Mouse (Mus musculus): Measurements from ENCODE around the gene Pdzrn3.

Gene Pdzrn3

DNA sequence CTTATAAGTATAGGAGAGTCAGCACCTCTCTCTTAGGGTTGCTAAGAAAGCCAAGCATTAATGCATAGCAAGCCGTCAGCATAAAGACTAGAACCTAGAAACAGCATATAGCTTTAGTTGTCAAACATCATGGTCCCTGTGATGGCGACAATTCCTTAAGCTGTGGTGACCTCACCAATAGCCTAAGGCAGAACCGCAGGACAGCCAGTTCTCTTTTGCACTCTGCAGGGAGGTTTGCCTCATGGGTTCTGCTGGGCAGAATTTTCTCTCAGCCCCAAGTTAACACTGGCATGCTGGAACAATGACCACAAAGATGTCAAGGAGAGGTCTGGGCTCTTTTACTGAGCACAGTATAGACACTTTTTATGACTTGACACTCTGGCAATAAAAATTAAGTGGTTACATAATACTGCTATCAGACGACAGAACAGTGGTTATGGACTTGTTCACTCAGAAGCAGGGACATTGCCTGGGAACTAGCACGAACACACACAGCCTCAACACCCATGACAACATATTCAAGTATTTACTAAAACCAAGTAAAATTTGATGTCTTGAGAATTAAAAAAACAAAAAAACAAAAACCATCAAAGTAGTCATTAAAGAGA, 90.0 kb downstream of the Pdzrn3 start:
- DNase-seq (ENCODE audit: low spot score), result no peak

DNA sequence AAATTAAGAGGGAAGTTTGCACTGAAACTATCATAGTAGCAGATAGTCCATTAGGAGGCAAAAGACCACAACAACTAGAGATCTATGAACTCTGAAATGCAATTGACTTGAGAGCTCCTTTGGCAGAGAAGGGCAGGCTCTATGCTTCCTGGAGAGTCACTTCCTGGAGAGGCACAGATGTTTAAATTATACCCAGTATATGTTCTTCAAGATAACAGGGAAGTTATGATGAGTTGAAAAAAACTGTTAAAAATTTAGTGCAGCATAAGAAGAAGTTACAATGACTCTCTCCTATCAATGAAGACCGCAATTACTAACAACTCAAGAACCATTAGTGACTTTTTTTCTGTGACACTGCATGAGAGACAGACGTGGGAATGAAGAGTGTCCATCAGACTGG, 90.6 kb downstream of the Pdzrn3 start:
- DNase-seq (ENCODE audit: low spot score), result no peak

DNA sequence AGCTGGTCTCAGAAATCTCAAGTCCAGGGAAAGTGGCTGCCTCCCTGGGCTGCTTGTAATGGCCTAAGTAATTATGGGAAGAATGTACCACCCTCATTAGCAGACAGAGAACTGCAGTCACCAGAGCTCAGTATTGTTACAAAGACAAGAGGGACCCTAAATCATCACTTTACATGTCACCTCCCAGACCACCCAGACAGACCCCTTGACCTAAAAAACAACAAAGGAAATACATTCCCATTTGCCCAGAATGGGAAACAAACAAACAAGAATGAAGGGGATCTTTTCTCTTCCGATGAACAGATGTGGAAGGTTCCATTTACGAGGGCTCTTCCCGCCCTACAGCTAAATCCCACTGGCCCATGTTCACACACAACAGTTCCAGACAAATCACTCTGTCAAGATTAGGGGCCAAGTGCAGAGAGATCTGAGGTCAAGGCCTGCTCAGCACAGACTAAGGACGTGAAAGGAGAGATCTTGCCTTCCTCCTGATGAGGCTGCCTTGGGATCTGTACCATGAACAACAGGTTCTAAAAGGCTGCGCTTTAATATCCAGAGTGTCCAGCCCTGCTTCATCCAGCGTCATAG, 93.2 kb downstream of the Pdzrn3 start:
- no peak for DNase-seq (ENCODE audit: low spot score)

DNA sequence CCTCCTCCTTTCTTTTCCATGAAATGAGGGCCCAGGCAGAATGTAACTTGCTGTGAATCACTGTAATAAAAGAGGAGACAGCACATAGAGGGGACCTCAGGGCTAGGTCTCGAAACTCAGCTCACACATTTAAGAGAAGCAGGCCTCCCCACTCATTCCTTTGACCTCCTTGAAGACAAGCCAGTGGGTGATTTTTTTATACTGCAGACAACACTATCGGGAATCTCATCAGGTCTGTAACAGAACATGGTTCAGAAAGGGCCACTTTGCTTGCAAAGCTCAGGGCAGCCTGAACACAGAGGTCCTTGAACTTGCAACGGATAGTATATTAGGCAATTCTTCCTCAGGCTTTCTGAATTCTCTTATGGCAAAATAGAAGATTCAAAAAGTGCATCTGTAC, 93.8 kb downstream of the Pdzrn3 start:
- no peak for DNase-seq (ENCODE audit: low spot score)

DNA sequence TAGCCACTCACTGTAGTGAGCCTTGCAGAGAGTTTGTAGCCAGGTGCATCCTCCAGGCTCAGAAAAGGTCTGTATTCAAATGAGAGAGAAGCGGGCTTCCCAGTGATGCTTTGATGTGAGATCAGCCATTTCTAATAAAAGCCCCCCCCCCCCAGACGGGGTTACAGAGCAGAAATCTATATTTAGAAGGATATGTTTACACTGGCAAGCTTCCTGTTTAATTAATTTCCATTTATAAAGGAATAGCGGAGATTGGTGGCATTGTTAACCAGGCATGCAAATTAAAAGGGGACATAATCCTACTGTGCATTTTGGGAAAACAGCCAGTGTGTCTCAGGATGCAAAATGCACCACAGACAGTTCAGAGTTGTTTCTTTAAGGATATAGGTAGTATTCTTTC, 96.1 kb downstream of the Pdzrn3 start:
- no peak for DNase-seq (ENCODE audit: low spot score)

DNA sequence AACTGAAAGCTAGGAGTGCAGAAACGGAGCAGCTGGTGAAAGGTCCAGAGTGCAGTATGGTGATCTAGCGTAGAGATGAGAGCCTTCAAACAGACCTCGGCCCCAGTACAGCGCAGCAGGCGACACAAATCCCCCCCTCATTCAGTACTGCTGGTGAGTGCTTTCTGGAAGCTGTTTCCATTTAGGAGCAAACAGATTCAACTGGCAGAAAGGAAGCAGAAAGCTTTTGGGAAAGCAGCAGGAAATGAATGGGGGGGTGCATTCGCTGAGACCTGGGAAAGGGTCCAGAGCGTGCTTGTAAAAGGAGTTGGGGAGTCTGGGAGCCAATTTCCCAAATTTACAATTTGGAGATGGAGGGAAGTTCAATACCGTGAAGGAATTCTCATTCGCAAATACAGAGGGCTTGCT, 96.9 kb downstream of the Pdzrn3 start:
- DNase-seq (ENCODE audit: low spot score), result no peak

DNA sequence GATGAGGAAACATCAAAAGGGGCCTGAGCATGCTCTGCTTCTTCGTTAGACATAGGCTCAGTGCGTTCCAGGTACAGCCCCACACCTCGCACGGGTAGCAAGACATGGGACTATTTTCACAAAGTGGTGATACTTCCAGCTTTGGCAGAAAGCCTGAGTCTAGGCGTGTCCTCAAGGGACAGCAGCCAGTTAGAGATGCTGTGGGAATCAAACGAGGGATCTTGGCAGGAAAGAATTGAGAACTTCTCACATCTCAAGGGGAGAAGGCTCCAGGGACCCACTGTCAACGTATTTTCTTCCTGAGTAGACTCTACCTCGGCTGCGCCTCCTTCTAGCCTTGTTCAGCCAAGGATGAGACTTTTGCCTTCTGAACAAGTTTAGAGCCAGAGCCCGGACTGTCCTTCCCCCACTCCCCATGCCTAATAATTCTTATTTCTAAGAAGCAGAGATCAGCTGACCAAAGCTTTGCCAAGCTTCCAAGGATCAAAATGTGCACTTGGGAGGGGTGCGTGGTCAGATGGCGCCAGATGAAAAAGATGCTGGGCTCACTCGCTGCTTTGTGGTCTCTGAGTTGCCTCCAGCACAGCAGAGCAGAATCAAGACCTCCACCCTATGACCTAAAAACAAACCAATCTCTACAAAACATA, 99.3 kb downstream of the Pdzrn3 start:
- DNase-seq (ENCODE audit: low spot score), result no peak

DNA sequence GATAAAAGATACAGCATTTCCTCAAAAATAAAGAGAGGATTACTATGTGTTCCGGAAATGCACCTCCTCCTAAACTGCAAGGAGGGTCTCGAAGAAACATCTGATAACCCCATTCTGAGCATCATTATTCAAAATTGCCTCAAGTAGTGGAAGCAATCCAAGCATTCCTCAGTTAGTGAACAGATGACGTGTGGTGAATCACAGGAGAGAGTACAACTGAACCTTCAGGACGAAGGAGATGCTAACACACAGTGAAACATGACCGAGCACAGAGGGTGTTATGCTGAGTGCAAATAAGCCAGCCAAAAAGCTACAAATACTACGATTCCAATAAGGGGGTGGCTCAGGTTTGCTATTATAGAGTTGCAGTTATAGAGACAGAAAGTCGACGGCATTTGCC, 101.4 kb downstream of the Pdzrn3 start:
- no peak for DNase-seq (ENCODE audit: low spot score)

DNA sequence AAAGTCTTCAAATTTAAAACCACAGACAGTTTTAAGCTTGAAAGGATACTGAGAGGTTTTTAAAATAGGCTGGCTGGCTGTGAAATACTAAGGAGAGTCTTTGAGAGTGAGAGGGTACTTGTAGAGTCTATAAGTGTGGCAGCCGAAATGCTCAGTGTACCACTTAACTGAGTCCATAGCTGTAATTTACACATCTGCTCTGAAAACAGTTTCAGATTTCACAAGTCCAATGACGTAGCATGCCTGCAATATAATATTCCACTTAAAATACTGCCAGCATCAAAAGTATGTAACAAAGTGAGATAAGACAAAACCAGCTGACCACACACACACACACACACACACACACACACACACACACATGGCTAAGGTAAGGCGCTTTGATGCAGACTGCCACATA, 101.9 kb downstream of the Pdzrn3 start:
- DNase-seq (ENCODE audit: low spot score), result no peak

DNA sequence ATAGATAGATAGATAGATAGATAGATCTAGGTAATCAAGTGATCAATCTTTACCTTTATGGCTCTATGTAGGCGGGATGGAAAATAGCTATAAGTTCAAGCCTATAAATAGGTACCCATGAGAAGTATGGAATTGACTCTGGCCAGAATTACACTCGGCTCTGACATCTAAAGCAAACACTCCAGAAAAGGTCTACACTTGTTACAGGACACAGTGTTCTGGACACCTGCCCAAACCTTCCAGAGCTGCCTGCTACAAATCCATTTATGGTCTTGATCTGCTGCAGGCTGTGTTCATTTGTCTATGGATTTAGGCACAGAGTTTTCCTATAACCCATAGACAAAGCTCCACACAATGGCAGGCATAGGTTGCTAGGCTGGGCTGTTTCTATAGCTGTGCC, 102.9 kb downstream of the Pdzrn3 start:
- DNase-seq (ENCODE audit: low spot score), result no peak

DNA sequence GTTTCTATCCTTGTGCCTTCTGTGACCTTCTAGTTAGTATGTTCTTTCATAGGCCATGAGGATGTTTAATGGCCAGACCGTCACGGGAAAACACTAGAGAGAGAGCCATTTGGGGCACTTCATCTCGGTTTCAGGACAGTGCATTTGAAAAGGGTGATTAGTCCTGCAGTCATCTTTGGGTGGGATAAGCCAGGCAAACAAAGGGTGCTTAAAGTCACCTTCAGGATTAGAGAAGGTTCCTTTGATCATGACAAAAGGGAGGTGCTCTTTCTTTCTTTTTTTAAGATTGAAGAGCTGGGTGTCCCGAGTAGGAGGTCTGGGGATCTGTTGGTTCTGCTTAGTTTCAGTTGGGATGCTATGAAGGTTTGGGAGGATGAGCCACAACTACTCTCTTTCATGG, 105.4 kb downstream of the Pdzrn3 start:
- no peak for DNase-seq (ENCODE audit: low spot score)

DNA sequence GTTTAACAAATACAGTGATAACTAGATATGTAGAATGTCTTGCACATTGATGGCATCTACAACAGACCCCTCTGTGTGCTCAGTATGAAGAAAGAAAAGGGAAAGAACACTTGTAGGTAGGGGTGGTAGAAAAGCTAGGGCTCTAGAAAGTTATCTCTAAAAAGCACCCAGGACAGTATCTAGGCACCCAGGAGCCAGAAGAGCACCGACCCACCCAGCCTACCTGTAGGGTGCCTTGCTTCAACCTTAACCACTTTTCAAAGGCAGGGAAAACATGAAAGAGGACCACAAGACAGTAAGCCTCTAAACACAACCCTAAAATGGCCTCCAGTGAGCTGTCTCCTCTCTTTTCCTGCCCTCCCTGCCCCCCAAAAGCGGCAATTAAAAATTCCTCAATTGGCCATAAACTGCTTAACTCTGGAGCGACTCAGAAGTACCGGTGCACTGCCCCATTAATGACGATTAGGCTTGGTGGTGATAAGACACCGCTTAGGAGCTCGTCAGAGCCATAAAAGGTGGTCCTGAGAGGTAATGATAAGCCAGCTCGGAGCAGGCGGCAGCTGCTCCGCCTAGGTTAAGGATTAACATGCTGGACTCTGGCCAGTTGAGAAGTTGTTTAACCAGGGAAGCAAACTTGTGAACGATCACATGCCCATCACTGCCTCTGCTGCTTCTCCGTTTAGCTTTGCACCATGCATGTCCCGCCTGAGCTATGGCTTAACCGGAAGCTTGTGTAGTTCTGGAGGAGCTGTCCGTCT, 106.1 kb downstream of the Pdzrn3 start:
- peak; percentile 70 for DNase-seq (ENCODE audit: low spot score)

DNA sequence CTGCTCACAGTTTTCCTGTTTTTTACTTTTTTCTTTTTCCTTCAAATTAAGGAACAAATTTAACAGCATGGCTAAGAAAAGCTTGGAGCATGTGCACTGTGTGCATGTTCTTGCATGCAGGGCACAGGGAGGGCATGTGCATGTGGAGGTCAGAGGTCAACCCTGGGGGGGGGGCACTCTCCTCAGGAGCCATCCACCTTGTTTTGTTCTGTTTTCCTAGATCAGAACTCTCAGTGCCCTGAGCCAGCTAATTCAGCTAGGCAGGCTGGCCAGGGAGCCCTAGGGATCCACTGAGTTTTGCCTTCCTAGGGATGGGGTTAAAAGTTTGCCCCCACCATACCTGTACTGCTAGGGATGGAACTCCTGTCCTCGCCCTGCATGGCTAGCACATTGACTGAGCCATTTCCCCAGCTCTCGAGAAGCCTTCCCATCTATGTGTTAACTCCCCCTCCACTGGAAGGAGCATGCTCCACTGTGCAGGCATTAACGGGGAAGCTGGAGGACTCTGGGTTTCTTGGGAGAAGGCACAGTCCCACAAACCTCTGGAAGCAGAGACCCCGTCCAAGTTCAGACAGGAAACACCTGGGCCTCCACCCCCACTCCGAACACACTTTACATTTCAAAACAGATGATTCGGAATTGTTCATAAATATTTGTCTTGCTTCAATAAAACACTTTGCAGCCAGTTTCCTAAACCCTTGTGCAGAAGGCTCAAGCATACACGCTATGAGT, 107.4 kb downstream of the Pdzrn3 start:
- no peak for DNase-seq (ENCODE audit: low spot score)

DNA sequence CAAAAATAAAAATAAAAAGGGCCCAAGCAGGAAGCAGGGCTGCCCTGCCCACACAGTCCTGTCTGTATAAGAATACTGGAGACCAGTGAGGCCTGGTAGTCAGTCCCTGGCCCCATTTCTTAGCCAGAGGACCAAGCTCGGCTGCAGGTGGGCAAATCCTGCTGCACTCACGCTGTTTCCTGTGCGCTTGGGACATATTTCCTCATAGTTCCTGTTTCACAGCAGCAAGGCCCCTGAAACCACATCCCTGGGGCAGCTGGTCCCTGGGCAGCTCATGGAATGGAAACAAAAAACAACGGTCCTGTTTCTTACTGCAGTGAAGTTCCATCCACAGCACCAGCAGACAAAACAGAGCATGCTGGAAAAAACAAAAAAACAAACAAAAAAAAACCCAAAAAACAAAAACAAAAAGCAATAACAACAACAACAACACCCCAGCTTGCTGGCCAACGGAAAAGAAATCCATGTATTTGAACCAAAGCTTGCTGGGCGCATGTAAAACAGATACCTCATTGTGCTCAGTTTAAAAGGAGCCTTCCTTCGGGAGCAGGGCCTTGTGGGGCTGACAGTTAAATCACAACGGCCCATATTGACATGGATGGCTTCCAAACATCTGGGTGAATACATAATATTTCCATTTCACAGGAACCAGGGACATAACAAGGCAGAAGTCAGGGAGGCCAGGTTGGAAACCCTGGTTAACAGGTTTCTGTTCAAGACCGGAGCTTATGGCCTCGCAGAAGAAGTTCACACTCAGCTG, 108.2 kb downstream of the Pdzrn3 start:
- no peak for DNase-seq (ENCODE audit: low spot score)

DNA sequence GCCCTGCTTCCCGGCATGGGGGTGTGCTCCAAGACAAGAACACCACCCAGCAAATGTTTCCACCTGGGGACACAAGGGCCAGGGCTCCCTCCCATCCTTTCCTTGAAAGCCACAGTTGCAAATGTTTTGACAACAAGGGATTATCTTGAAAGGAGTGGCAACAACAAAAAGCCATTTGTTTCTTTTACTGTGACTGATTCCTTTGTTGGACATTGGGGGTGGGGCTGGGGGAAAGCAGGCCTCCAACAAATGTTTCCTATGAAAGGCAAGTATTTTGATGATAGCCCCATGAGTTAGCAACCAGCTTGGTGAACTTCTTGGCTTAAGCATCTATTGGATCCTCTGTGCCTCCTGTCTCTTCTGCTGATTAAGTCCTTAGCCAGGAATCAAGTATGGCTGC, 109.4 kb downstream of the Pdzrn3 start:
- no peak for DNase-seq (ENCODE audit: low spot score)

DNA sequence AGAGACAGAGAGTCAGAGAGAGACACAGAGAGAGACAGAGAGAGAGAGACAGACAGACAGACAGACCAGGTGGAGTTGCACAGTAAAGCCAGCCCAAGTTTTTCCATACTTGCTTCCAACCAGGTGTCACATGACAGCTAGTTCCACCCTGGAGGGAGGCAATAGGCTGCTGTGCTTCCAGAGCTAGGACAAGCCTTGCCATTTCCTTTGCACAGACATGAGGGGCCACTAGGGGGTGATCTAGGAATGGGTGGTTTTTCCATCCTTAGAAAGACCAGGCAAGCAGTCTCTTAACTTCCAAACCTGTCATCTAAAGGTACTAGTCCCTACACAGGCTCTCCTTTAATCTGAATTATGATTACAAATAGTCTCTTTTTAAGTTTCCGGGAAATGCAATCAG, 110.9 kb downstream of the Pdzrn3 start:
- DNase-seq (ENCODE audit: low spot score), result peak; percentile 58

DNA sequence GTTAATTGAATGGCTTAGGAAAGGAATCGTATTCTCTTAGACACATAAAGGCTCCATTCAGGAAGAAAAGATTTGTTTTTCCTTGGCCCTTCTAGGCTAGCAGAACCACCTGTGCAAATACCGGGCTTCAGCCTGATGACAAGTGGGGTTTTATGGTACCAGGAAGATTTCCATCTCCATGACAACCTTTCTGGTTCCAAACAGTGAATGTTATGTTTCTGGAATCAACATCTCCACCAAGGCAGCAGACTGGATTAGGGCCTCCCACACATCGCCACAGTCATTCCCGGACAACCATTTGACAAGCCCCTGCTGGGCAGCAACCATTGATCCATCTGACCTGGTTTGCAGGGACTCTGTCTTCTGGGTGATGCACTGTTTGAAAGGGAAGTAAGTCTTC, 114.2 kb downstream of the Pdzrn3 start:
- DNase-seq (ENCODE audit: low spot score), result no peak

DNA sequence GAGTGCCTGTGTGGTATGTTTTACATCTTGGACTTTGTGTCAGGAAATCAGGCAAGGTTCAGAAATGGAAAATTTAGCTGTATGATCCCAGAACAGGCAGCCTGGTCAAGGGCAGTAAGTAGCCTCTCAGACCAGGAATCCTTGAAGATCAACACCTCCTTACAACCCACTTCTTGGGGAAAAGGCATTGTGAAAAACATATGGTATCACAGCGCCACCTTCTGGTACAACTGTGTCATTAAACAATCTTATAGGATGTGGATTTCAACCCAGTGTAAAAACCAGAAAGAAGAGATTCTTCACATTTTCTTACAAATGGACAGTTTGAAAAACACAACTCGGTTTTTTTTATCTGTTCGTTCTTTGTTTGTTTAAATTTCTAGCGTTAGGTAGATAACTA, 116.2 kb downstream of the Pdzrn3 start:
- peak; percentile 29 for DNase-seq (ENCODE audit: low spot score)

DNA sequence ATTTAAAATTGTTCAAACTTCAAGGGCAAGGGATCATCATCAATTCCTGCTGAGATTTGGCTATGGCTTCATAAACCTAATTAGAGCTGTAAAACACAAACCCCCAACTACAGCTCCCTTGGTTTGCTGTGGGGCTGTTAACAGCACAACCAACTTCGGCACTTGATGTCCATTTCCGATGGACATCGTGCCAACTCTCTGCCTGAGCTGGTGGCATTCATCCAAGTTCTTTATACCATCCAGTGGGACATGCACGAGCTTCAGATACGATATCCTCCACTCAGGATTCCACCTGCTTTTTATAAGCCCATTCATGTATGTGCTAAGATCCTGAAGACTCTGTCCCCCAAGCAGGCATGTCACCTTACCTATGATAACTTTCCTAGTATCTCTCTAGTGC, 118.3 kb downstream of the Pdzrn3 start:
- DNase-seq (ENCODE audit: low spot score), result no peak

DNA sequence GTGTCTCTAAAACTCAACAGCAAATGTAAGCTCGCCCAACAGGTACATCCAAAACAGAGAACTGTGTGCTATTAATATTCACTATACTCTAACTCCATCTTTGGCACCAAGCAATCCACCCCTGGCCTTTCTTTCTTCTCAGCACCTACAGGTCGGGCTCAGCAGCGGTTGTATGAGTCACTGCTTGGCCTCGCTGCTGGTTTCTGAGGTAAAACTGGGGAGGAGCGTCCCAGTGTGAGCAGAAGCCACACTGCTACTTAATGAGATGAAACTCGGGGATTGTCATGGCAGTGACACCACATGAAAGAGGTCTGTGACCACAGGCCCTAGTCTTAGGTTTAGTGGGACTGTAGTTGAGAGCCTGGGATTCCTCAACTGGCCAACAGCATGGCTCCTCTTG, 120.3 kb downstream of the Pdzrn3 start:
- no peak for DNase-seq (ENCODE audit: low spot score)

DNA sequence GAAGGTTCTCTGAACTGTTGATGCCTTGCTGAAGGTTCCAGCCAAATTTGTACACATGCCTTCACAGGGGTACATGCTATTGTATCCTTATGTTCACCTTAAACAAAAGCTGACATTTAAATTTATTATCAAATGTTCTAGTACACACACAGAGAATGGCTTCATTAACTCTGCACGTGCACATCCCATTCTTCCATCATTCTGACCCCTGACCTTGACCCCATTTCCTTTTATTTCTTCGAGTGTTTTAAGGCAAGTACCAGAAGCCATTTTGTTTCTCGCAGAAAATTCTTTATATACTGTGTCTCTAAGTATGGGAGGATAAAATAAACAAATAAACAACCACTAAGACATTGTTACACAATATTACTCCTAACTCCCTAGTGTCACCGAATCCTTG, 123.0 kb downstream of the Pdzrn3 start:
- no peak for DNase-seq (ENCODE audit: low spot score)
